Mouse (Mus musculus) kidney, postnatal 25 days (tissue): ENCODE results near the gene Usp43.

Source experiments
- DNase-seq, 2 experiments: peaks; one replicate each; pipeline ENCODE4 v3.0.0; 2021; ENCODE audit warnings: mixed read lengths in 2 of 2

The Usp43 gene

GRCm38 (mm10) chr11:67806832-67807597 is 114.9 kb downstream of the Usp43 start:
- no peak for DNase-seq

DNA sequence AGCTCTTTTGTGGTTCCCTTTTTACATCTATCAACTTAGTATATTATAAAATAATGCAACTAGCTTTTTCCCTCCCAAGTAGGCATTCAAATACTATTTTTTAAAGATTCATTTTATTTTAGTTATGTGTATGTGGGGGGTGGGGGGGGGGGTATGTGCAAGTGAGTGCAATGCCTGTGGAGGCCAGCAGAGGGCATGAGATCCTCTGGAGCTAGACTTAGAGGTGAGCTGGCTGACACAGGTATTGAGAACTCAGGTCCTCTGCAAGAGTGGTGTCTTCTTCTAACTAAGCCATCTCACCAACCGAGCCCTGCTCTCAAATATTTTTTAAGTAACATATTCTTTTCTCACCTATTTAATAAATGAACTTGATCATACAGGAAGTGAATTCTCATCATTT is 116.4 kb downstream of the Usp43 start:
- no peak for DNase-seq
